Mouse (Mus musculus) liver, embryonic 16.5 days (tissue): Measurements from ENCODE around the gene Ppm1n. TPM values are rescaled to one million over a fixed set of nuclear protein-coding genes. Genes with fewer than 3 reads are reported as not detected.

Experiments used
- ATAC-seq: fragments of 200-750 bp; cut with Nextera tagmentation; 2 replicates; pipeline ENCODE4 v1.8.0; 2017; ENCODE audit warnings: low read depth, mild to moderate bottlenecking, moderate number of reproducible peaks, moderate library complexity
- H3K27ac ChIP-seq: fragments of 300-500 bp; sonication (generic); 2 replicates; pipeline ENCODE4 v1.5.1; 2014; ENCODE audit warnings: mild to moderate bottlenecking, low read length
- H3K27me3 ChIP-seq: fragments of 300-500 bp; sonication (generic); 2 replicates; pipeline ENCODE4 v1.6.1; 2014; ENCODE audit warnings: low read depth, low read length, mixed read lengths; ENCODE audit not compliant: control insufficient read depth, insufficient read depth
- H3K36me3 ChIP-seq: fragments of 300-500 bp; sonication (generic); 2 replicates; pipeline ENCODE4 v1.6.1; 2014; ENCODE audit warnings: mild to moderate bottlenecking; ENCODE audit not compliant: control insufficient read depth, insufficient read depth
- H3K4me1 ChIP-seq: fragments of 300-500 bp; sonication (generic); 2 replicates; pipeline ENCODE4 v1.6.1; 2014; ENCODE audit warnings: low read depth, low read length, mixed read lengths; ENCODE audit not compliant: control insufficient read depth
- H3K4me2 ChIP-seq: fragments of 300-500 bp; sonication (generic); 2 replicates; pipeline ENCODE4 v1.6.1; 2014; ENCODE audit warnings: low read depth, low read length, mixed read lengths
- H3K4me3 ChIP-seq: fragments of 300-500 bp; sonication (generic); 2 replicates; pipeline ENCODE4 v1.5.1; 2014; ENCODE audit warnings: low read depth, mild to moderate bottlenecking, low read length
- H3K9ac ChIP-seq: fragments of 300-500 bp; sonication (generic); 2 replicates; pipeline ENCODE4 v1.6.1; 2014; ENCODE audit warnings: low read depth, low read length
- H3K9me3 ChIP-seq: fragments of 300-500 bp; sonication (generic); replicated peaks from 2 replicates; pipeline ENCODE4 v1.6.1; 2016; ENCODE audit warnings: low read length; ENCODE audit not compliant: control insufficient read depth
- WGBS: fragments of 180-500 bp; shearing (Covaris S2); extraction: QIAGEN DNeasy Blood & Tissue Kit; methylation state at CpG from one replicate; pipeline ENCODE4 v1.1.7; 2014; ENCODE audit not compliant: insufficient replicate concordance; 5-methylcytosine and 5-hydroxymethylcytosine counted together
- polyA plus RNA-seq: library from polyadenylated mRNA; unstranded; fragments of >200 nt; fragmentation: Nextera tagmentation; extraction: Ambion mirVana; gene quantifications from 2 replicates; pipeline ENCODE4 v1.2.1, GENCODE M21; 2015

Ppm1n gene
- polyA plus RNA-seq, 1 experiment from 2014 or later = 0.11 TPM

DNA sequence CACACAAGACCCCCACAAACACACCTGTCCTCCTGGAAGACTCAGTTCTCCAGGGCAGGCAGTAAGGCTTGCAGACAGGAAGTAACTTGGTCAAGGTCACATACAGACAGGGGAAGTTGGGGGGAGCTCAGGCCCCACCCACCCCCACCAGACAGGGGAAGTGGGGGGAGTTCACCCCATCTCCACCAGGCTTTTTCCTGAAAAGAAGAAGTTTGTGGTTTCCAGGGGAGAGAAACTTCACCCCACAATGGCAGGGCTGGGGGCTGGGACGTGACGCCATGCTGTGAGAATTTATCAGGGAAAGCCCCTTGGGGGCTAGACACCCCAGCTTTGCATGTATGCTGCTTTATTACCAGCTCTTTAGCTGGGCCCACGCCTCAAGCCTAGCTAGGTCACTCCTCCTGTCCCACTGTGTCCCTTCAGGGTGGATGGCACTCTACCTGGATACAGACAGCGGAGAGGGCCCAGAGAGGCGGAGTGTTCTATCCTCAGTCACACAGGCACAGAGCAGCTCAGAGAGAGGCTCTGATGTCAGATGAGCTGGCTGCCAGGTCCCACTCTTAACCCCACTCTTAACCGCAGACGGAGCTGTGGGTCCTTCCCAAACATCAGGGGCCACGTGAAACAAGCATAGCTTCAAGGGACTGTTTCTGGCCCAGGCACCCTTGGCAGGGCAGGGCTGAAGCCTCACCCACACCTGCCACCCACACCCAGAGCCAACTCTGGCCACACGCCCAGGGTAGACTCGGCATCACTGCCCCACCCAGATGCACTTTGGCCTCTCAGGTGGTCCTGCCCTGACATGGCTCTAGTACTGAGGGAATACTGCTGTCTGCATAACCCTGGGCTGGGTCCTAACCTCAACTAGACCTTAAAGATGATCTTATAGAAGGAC lies 13.7 kb downstream of the Ppm1n start:
- ATAC-seq = 0 out of 2 replicates have a peak, but pooled peaks have one; percentile 22
- 30% methylated on average over 10 of the region's 10 CpGs for WGBS
- Histone ChIP-seq H3K9me3 (no peaks in the 10 kb centered on the region), H3K9ac (peak overlapping the region; percentile 60), H3K27ac (peak overlapping the region; percentile 83), H3K4me3 (peak overlapping the region; percentile 33), H3K36me3 (peaks cover 25% of the 10 kb centered on the region), H3K4me1 (peaks cover 65% of the 10 kb centered on the region), H3K27me3 (no peaks in the 10 kb centered on the region), H3K4me2 (peak overlapping the region; percentile 73)

DNA sequence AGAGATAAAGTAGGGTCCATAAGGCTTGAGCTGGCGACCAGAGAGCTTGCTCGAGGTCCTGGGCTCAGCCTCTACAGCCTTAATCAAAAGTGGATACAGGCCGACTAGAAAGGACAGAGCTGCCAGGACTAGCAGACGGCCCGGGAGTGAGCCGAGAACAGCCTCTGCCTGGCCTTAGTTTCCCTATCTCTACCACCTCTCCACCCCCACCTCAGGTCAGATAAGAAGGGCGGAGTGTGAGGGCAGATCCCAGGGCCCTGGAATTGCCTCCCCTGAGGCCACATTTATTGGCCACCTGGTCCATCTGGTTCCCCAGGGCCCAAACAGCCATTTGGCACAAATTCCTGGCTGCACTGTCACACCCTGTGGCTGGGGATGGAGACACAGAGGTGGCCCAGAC lies 14.7 kb downstream of the Ppm1n start:
- Histone ChIP-seq H3K27me3 (no peaks in the 10 kb centered on the region), H3K4me2 (peak overlapping the region; percentile 73), H3K27ac (peak overlapping the region; percentile 83), H3K4me1 (peaks cover 58% of the 10 kb centered on the region), H3K9me3 (no peaks in the 10 kb centered on the region), H3K4me3 (peak overlapping the region; percentile 30), H3K9ac (peak overlapping the region; percentile 60), H3K36me3 (peaks cover 35% of the 10 kb centered on the region)
- peak; percentile 83 for ATAC-seq
- 18% methylated on average over 7 of the region's 7 CpGs for WGBS

DNA sequence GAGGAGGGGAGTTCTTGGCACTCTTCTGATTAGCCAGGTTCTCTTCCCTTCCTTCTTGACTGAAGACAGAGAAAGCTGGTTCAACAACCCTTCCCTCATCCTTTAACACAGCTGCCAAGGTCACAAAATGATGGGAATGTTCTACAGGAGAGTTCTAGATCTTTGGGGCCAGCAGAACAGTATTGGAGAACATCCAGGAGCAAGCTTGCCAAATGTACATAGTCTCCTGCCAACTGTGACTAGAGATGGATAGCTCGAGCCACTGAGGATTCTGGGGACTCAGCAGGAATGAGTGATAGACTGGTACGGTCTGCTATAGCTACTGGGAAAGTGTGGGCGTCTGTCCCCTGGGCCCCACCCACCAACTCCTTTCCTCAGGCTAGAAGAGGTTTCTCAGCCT lies 21.5 kb downstream of the Ppm1n start:
- peaks cover 22% of the 10 kb centered on the region for H3K4me1 ChIP-seq
- WGBS = 60% methylated on average over 3 of the region's 3 CpGs
- peaks cover 39% of the 10 kb centered on the region for H3K36me3 ChIP-seq
- no peaks in the 10 kb centered on the region for H3K9me3 ChIP-seq
- no peak overlapping the region; the same call in 1 of the 2 replicates for H3K4me3 ChIP-seq
- no peak overlapping the region for H3K9ac ChIP-seq
- H3K27me3 ChIP-seq = no peaks in the 10 kb centered on the region
- no peak for ATAC-seq
- H3K4me2 ChIP-seq = peak overlapping the region; percentile 50
- H3K27ac ChIP-seq = peak overlapping the region; percentile 59

DNA sequence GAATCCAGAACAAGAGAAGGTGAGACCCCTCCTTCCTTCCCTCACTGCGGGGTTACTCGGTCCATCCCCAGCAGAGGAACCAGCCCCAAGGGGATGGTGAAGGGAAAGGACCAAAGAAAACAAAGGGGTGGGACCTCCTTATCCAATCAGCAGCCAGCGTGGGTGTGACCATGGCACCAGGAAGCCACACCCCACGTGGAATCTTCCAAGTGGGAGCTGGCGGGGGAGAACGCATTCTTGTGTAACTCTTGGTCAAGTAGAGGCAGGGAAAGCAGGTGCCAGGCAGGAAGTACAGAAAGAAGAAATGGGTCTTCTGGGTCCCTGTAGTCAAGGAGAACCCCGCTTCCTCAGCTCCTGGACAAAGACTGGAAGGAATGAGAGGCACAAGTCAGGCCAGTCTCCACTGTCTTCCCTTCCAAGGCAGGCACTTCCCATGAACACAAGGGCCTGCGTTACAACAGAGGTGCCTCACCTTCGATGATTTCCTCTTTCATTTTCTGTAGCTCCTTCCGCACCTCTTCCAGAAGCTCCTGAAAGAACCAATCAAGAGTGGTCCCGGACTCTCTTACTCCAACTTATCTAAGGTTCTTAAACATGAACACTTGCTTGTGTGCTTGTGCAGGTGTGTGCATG lies 22.4 kb downstream of the Ppm1n start:
- WGBS = 26% methylated on average over 11 of the region's 11 CpGs
- Histone ChIP-seq H3K4me1 (peaks cover 22% of the 10 kb centered on the region), H3K9me3 (no peaks in the 10 kb centered on the region), H3K27me3 (no peaks in the 10 kb centered on the region), H3K36me3 (peaks cover 36% of the 10 kb centered on the region), H3K27ac (peak overlapping the region; percentile 59), H3K4me3 (peak overlapping the region; percentile 30), H3K9ac (0 out of 2 replicates have a peak overlapping the region, but pooled peaks have one; percentile 3), H3K4me2 (peak overlapping the region; percentile 50)
- ATAC-seq = peak; percentile 95

DNA sequence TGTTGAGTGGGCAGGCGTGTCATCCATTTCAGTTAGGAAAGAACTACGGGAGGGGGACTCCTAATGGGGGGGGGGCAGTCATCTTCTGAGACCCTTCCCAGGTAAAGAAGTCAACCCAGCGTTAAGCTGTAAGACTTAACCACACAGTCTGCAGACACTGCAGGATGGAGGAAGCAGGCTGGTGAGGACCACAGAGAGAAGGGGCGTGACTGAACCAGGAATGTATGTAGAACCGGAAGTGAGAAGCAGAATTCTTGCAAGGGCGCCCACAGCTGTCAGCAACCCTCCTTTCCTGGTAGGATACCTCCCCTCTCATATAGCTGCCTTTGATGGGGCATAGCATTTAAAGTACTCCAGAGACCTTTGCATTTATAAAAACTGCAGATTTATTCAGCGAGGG lies 23.3 kb downstream of the Ppm1n start:
- Histone ChIP-seq H3K4me2 (no peak overlapping the region; the same call in 1 of the 2 replicates), H3K36me3 (peaks cover 27% of the 10 kb centered on the region), H3K9ac (no peak overlapping the region), H3K4me3 (no peak overlapping the region), H3K27me3 (no peaks in the 10 kb centered on the region), H3K27ac (no peak overlapping the region), H3K9me3 (no peaks in the 10 kb centered on the region), H3K4me1 (peaks cover 22% of the 10 kb centered on the region)
- WGBS = 64% methylated on average over 7 of the region's 7 CpGs
- no peak for ATAC-seq

DNA sequence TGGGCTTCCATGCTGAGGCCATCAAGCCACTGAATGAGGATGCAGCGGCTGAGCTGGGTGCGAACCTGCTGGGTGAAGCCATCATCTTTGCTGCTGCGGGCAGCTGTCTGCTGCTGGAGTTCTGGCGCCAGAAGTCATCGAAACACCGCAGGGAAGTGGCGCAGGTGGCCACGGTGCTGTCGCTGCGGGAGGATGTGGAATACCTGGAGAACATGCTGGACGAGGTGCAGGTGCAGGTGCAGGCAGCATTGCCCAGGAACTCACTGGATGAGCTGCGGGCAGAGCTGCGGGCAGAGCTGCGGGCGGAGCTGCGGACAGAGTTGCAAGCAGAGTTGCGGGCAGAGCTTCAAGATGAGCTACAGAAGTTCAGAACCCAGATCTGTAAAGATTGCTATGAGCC lies 24.5 kb downstream of the Ppm1n start:
- ATAC-seq = no peak
- H3K4me1 ChIP-seq = peaks cover 22% of the 10 kb centered on the region
- H3K4me3 ChIP-seq = no peak overlapping the region
- H3K4me2 ChIP-seq = no peak overlapping the region
- no peaks in the 10 kb centered on the region for H3K9me3 ChIP-seq
- H3K27me3 ChIP-seq = no peaks in the 10 kb centered on the region
- H3K9ac ChIP-seq = no peak overlapping the region
- no peak overlapping the region for H3K27ac ChIP-seq
- peaks cover 17% of the 10 kb centered on the region for H3K36me3 ChIP-seq
- 90% methylated on average over 16 of the region's 17 CpGs for WGBS

DNA sequence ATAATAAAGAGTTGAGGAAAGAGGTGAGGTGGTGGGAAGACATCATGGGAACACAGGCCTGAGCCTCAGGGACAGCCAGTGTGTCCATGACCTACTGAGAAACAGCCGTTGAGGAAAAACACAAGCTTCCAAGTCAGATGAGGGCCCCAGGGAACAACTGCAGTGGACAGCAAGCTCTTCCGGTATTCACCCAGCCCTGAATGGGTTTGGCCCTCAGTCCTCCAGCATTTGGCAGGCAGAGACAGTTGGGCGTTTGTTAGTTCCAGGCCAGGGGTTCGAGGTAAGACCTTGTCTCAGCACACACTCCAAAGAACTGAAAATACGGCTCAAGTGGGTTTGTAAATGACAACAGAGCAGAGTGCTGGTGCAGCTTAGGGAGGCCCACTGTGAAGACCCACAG lies 26.4 kb downstream of the Ppm1n start:
- Histone ChIP-seq H3K36me3 (peaks cover 6% of the 10 kb centered on the region), H3K27me3 (no peaks in the 10 kb centered on the region), H3K27ac (no peak overlapping the region; the same call in 1 of the 2 replicates), H3K4me1 (peaks cover 21% of the 10 kb centered on the region), H3K9ac (no peak overlapping the region), H3K9me3 (no peaks in the 10 kb centered on the region), H3K4me3 (no peak overlapping the region), H3K4me2 (no peak overlapping the region)
- no peak for ATAC-seq
- 56% methylated on average over 5 of the region's 5 CpGs for WGBS

DNA sequence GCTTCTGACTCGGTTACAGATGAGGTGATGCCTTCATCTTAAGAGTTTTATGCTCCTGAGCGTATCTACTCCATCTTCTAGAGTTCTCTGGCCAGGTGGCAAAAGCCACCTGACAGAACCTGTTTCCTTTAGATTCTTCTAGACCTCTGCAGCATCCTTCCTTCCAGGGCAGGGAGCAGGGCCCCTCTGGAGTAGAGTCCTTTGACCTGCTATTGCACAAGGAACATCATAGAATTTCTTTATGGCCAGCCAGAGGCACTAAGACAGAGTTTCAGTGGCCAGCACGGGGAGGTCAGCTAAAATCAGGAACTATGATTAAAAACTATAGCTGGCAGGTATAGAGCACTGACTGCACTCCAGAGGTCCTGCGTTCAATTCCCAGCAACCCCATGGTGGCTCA lies 27.8 kb downstream of the Ppm1n start:
- Histone ChIP-seq H3K27me3 (no peaks in the 10 kb centered on the region), H3K27ac (no peak overlapping the region), H3K9me3 (no peaks in the 10 kb centered on the region), H3K4me2 (no peak overlapping the region), H3K36me3 (peaks cover 3% of the 10 kb centered on the region), H3K4me1 (peaks cover 13% of the 10 kb centered on the region), H3K4me3 (no peak overlapping the region), H3K9ac (no peak overlapping the region)
- WGBS = 63% methylated on average over 4 of the region's 4 CpGs
- no peak for ATAC-seq

DNA sequence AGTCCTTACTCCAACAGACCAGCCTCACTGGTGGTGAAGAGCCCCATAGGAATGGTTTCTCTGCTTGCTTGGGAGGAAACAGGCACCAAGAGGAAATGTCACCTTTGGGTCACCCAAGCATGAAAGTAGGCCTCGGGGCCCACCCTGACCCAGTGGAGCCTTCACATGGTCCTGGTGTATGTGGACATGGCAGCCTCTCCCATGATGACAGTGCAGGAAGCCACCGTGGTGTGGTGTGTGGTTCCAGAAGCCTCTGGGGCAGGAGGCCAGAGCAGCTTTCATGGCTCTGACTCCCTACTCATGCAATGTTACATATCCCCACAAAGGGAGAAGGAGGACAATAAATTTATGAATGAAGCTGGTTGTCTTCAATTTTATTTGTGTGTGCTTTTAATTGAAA lies 32.4 kb downstream of the Ppm1n start:
- Histone ChIP-seq H3K27me3 (no peaks in the 10 kb centered on the region), H3K36me3 (peaks cover 3% of the 10 kb centered on the region; the same call in 1 of the 2 replicates), H3K4me1 (peaks cover 30% of the 10 kb centered on the region), H3K4me2 (no peak overlapping the region), H3K4me3 (no peak overlapping the region), H3K9me3 (no peaks in the 10 kb centered on the region), H3K9ac (no peak overlapping the region; the same call in 1 of the 2 replicates), H3K27ac (peak overlapping the region; percentile 71; the same call in 1 of the 2 replicates)
- 74% methylated on average over 2 of the region's 2 CpGs for WGBS
- no peak for ATAC-seq
